Mouse (Mus musculus) cerebellum, adult 2 months (tissue): Measurements from ENCODE around the gene Hnrnpul1.

Experiments
- CTCF ChIP-seq: fragments of 200-500 bp; IDR thresholded peaks from 2 replicates; pipeline ENCODE4 v1.5.1; 2011; ENCODE audit warnings: low read depth, mild to moderate bottlenecking, control low read depth, low read length, moderate library complexity, borderline replicate concordance; ENCODE audit not compliant: insufficient read depth
- POLR2A ChIP-seq: fragments of 200-500 bp; IDR thresholded peaks from 2 replicates; pipeline ENCODE4 v1.6.1; 2011; ENCODE audit warnings: low read length, control low read depth, borderline replicate concordance; ENCODE audit not compliant: insufficient read depth

DNA sequence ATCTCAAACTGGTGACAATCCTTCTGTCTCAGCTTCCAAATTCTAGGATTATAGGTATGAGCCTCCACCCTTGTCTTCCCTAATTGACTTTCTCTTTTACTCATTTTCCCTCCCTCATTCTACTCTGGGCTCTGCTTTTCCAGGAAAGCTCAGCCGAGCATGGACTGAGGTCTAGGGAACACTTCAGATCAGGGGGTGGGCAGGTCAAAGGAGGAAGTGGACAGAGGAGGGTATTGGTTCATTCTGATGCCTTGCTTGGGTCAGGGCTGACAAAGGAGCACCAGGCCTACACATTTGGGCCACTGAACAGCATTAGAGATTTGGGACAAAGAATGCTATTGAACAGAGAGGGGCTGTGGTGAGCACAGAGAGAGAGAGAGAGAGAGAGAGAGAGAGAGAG lies 30.3 kb upstream of the Hnrnpul1 start:
- TF ChIP-seq CTCF, result no peak
- no peak for TF ChIP-seq POLR2A
